Mouse (Mus musculus): ENCODE results near the gene Mast4. TPM values are rescaled to one million over a fixed set of nuclear protein-coding genes. Genes with fewer than 3 reads are reported as not detected.

Gene Mast4
- total and polyA plus RNA-seq, 3 experiments = 2.7 to 7.0 TPM; not detected in 1

- peaks cover 0 to 2% of the 10 kb centered on the region in 2 experiments; a peak in 2 of 4 replicates for H3K4me1 ChIP-seq (ENCODE audit: control insufficient read depth in 1 of 2, insufficient read depth in 2 of 2, low read length in 2 of 2)
- no peaks in the 10 kb centered on the region for H3K79me2 ChIP-seq (ENCODE audit: control insufficient read depth, insufficient read depth, low read length, poor library complexity)
- DNase-seq (ENCODE audit: low read depth, low spot score) = no peak
- no peak overlapping the region for H3K27ac ChIP-seq (ENCODE audit: control insufficient read depth, low read depth, low read length)
- H3K9me3 ChIP-seq (replicated peaks; ENCODE audit: insufficient read depth, low read length) = no peaks in the 10 kb centered on the region
- TF ChIP-seq ZC3H11A (IDR thresholded peaks at IDR 0.05; ENCODE audit: low read depth, low read length) (no peak), ZNF384 (IDR thresholded peaks at IDR 0.05; ENCODE audit: low read depth, low read length) (no peak), TCF12 (IDR thresholded peaks at IDR 0.05; ENCODE audit: low read depth, low read length) (no peak), ELF1 (IDR thresholded peaks at IDR 0.05; ENCODE audit: low read depth, low read length) (no peak), NELFE (IDR thresholded peaks at IDR 0.05; ENCODE audit: low read depth, low read length) (no peak), SMC3 (IDR thresholded peaks at IDR 0.05; ENCODE audit: low read depth, low read length) (no peak), SIN3A (IDR thresholded peaks at IDR 0.05; ENCODE audit: low read length) (no peak), BHLHE40 (IDR thresholded peaks at IDR 0.05; ENCODE audit: borderline replicate concordance, low read depth, low read length) (no peak), MXI1 (IDR thresholded peaks at IDR 0.05; ENCODE audit: low read depth, low read length) (no peak), MAZ (IDR thresholded peaks at IDR 0.05; ENCODE audit: low read depth, low read length) (no peak), JUND (IDR thresholded peaks at IDR 0.05; ENCODE audit: low read depth, low read length) (no peak), NRF1 (IDR thresholded peaks at IDR 0.05; ENCODE audit: insufficient read depth, low read depth, low read length, poor library complexity, severe bottlenecking) (no peak), TAL1 (IDR thresholded peaks at IDR 0.05; ENCODE audit: low read length) (no peak), CHD1 (IDR thresholded peaks at IDR 0.05; ENCODE audit: low read depth, low read length) (no peak), RAD21 (IDR thresholded peaks at IDR 0.05; ENCODE audit: low read depth, low read length) (no peak), KAT2A (conservative IDR thresholded peaks at IDR 0.05; ENCODE audit: low read depth, low read length) (no peak), POLR2AphosphoS5 (IDR thresholded peaks at IDR 0.05; ENCODE audit: borderline replicate concordance, low read depth, low read length) (no peak), ZKSCAN1 (IDR thresholded peaks at IDR 0.05; ENCODE audit: low read depth, low read length) (no peak), MYB (IDR thresholded peaks at IDR 0.05; ENCODE audit: low read depth, low read length) (no peak)
- H3K9ac ChIP-seq (ENCODE audit: control insufficient read depth, low read depth, low read length, poor library complexity, severe bottlenecking) = no peak overlapping the region
- H3K4me3 ChIP-seq (ENCODE audit: control insufficient read depth in 1 of 2, insufficient read depth in 1 of 2, low read depth in 2 of 2, low read length in 2 of 2) = no peak overlapping the region
- H3K36me3 ChIP-seq (ENCODE audit: control insufficient read depth in 1 of 2, insufficient read depth in 2 of 2, low read length in 2 of 2) = no peaks in the 10 kb centered on the region
- no peaks in the 10 kb centered on the region; a peak in 1 of 4 replicates for H3K27me3 ChIP-seq (ENCODE audit: control insufficient read depth in 1 of 2, insufficient read depth in 2 of 2, low read length in 2 of 2)
Observed at GRCm38 (mm10) chr13:102716973-102717372, 617.3 kb downstream of the Mast4 start.

GRCm38 (mm10) chr13:102700744-102701143 lies 633.6 kb downstream of the Mast4 start:
- Histone ChIP-seq H3K4me3 (ENCODE audit: control insufficient read depth in 1 of 2, insufficient read depth in 1 of 2, low read depth in 2 of 2, low read length in 2 of 2) (no peak overlapping the region), H3K4me1 (ENCODE audit: control insufficient read depth in 1 of 2, insufficient read depth in 2 of 2, low read length in 2 of 2) (peaks cover 0 to 5% of the 10 kb centered on the region in 2 experiments; a peak in 2 of 4 replicates), H3K9ac (ENCODE audit: control insufficient read depth, low read depth, low read length, poor library complexity, severe bottlenecking) (no peak overlapping the region), H3K36me3 (ENCODE audit: control insufficient read depth in 1 of 2, insufficient read depth in 2 of 2, low read length in 2 of 2) (peaks cover 0 to 3% of the 10 kb centered on the region in 2 experiments; a peak in 2 of 4 replicates), H3K79me2 (ENCODE audit: control insufficient read depth, insufficient read depth, low read length, poor library complexity) (no peaks in the 10 kb centered on the region), H3K27ac (ENCODE audit: control insufficient read depth, low read depth, low read length) (no peak overlapping the region), H3K27me3 (ENCODE audit: control insufficient read depth in 1 of 2, insufficient read depth in 2 of 2, low read length in 2 of 2) (no peaks in the 10 kb centered on the region), H3K9me3 (replicated peaks; ENCODE audit: insufficient read depth, low read length) (no peaks in the 10 kb centered on the region)
- DNase-seq (ENCODE audit: low read depth, low spot score) = no peak
- TF ChIP-seq POLR2A (IDR thresholded peaks at IDR 0.05; ENCODE audit: control insufficient read depth in 1 of 2, insufficient read depth in 1 of 2, low read depth in 1 of 2, low read length in 2 of 2, poor library complexity in 1 of 2) = no peak
- TF ChIP-seq NRF1 (IDR thresholded peaks at IDR 0.05; ENCODE audit: insufficient read depth, low read depth, low read length, poor library complexity, severe bottlenecking) = no peak
- no peak for TF ChIP-seq POLR2AphosphoS2 (IDR thresholded peaks at IDR 0.05; ENCODE audit: low read length)
- no peak for TF ChIP-seq JUND (IDR thresholded peaks at IDR 0.05; ENCODE audit: low read depth, low read length)
- no peak for TF ChIP-seq POLR2AphosphoS5 (IDR thresholded peaks at IDR 0.05; ENCODE audit: borderline replicate concordance, low read depth, low read length)
- TF ChIP-seq USF1 (IDR thresholded peaks at IDR 0.05; ENCODE audit: low read depth, low read length) = no peak
- TF ChIP-seq ZC3H11A (IDR thresholded peaks at IDR 0.05; ENCODE audit: low read depth, low read length) = no peak
- no peak for TF ChIP-seq RAD21 (IDR thresholded peaks at IDR 0.05; ENCODE audit: low read depth, low read length)
- no peak for TF ChIP-seq TCF12 (IDR thresholded peaks at IDR 0.05; ENCODE audit: low read depth, low read length)
- no peak for TF ChIP-seq SMC3 (IDR thresholded peaks at IDR 0.05; ENCODE audit: low read depth, low read length)
- no peak for TF ChIP-seq UBTF (IDR thresholded peaks at IDR 0.05; ENCODE audit: borderline replicate concordance, insufficient read depth, low read depth, low read length)
- TF ChIP-seq ETS1 (IDR thresholded peaks at IDR 0.05; ENCODE audit: low read depth, low read length) = no peak
- no peak for TF ChIP-seq CHD2 (IDR thresholded peaks at IDR 0.05; ENCODE audit: low read length)

Measured in MEL (cell line).